Mouse (Mus musculus): ENCODE measurements around the gene Neu4. TPM values are rescaled to one million over a fixed set of nuclear protein-coding genes. Genes with fewer than 3 reads are reported as not detected.

Neu4 gene
- not detected for polyA plus RNA-seq (2014; fragmentation: Illumina TruSeq; extraction: RNeasy Lipid Tissue Mini Kit (QIAGEN cat#74804); ENCODE audit: low read depth, low replicate concordance)

GRCm38 (mm10) chr1:94020151-94020550 is at the start of gene Neu4:
TSS of gene Neu4 (plus strand) at chr1:94020451.

GRCm38 (mm10) chr1:93990209-93990608 is 30.0 kb upstream of the Neu4 start, which contains the start of gene Gal3st2c:
TSS of gene Gal3st2c (plus strand) at chr1:93990509.

GRCm38 (mm10) chr1:94052373-94052772 is 32.1 kb downstream of the Neu4 start, which contains the start of gene Pdcd1:
TSS of gene Pdcd1 (minus strand) at chr1:94052553.

Other genes starting within 250 kb of the Neu4 start
- 18.5 TPM for gene Dtymk, start 218.5 kb upstream of the Neu4 start, polyA plus RNA-seq (2014; fragmentation: Illumina TruSeq; extraction: RNeasy Lipid Tissue Mini Kit (QIAGEN cat#74804); ENCODE audit: low read depth, low replicate concordance)
- gene Ing5, start 216.5 kb upstream of the Neu4 start, polyA plus RNA-seq (2014; fragmentation: Illumina TruSeq; extraction: RNeasy Lipid Tissue Mini Kit (QIAGEN cat#74804); ENCODE audit: low read depth, low replicate concordance), result 4.7 TPM
- gene D2hgdh, start 195.5 kb upstream of the Neu4 start, polyA plus RNA-seq (2014; fragmentation: Illumina TruSeq; extraction: RNeasy Lipid Tissue Mini Kit (QIAGEN cat#74804); ENCODE audit: low read depth, low replicate concordance), result 19.9 TPM
- gene Gal3st2, start 159.1 kb upstream of the Neu4 start, polyA plus RNA-seq (2014; fragmentation: Illumina TruSeq; extraction: RNeasy Lipid Tissue Mini Kit (QIAGEN cat#74804); ENCODE audit: low read depth, low replicate concordance), result not detected
- gene Gal3st2b, start 102.1 kb upstream of the Neu4 start, polyA plus RNA-seq (2014; fragmentation: Illumina TruSeq; extraction: RNeasy Lipid Tissue Mini Kit (QIAGEN cat#74804); ENCODE audit: low read depth, low replicate concordance), result not detected
- gene Gal3st2c, start 29.9 kb upstream of the Neu4 start, polyA plus RNA-seq (2014; fragmentation: Illumina TruSeq; extraction: RNeasy Lipid Tissue Mini Kit (QIAGEN cat#74804); ENCODE audit: low read depth, low replicate concordance), result not detected
- gene Pdcd1, start 32.1 kb downstream of the Neu4 start, polyA plus RNA-seq (2014; fragmentation: Illumina TruSeq; extraction: RNeasy Lipid Tissue Mini Kit (QIAGEN cat#74804); ENCODE audit: low read depth, low replicate concordance), result not detected

Measured in liver, adult 10 weeks (tissue).